Mouse (Mus musculus): ENCODE data around the gene Spag17. TPM values are rescaled to one million over a fixed set of nuclear protein-coding genes. Genes with fewer than 3 reads are reported as not detected.

Gene Spag17
- total RNA-seq, 2 experiments from 2014 or later, result 0.63 to 0.64 TPM

- no peak for DNase-seq (ENCODE audit: low spot score in 2 of 2)
These were observed 79.1 kb downstream of the Spag17 start for GRCm38 (mm10) chr3:99964345-99964744.

- DNase-seq (ENCODE audit: low spot score in 2 of 2), result no peak
These were observed 80.7 kb downstream of the Spag17 start for GRCm38 (mm10) chr3:99965863-99966262.

- no peak for DNase-seq (ENCODE audit: low spot score in 2 of 2)
These were observed 81.1 kb downstream of the Spag17 start for GRCm38 (mm10) chr3:99966285-99966684.

- no peak for DNase-seq (ENCODE audit: low spot score in 2 of 2)
These were observed 85.6 kb downstream of the Spag17 start for GRCm38 (mm10) chr3:99970766-99971165.

GRCm38 (mm10) chr3:99981046-99981445, 95.8 kb downstream of the Spag17 start:
- no peak for DNase-seq (ENCODE audit: low spot score in 2 of 2)

GRCm38 (mm10) chr3:100004676-100005075, 119.5 kb downstream of the Spag17 start:
- DNase-seq (ENCODE audit: low spot score in 2 of 2), result no peak

GRCm38 (mm10) chr3:100009807-100010206, 124.6 kb downstream of the Spag17 start:
- DNase-seq (ENCODE audit: low spot score in 2 of 2), result no peak

GRCm38 (mm10) chr3:100014110-100014509, 128.9 kb downstream of the Spag17 start:
- DNase-seq (ENCODE audit: low spot score in 2 of 2), result no peak

- DNase-seq (ENCODE audit: low spot score in 2 of 2), result no peak
These were observed 146.1 kb downstream of the Spag17 start for GRCm38 (mm10) chr3:100031291-100031690.

GRCm38 (mm10) chr3:100032969-100033368, 147.8 kb downstream of the Spag17 start:
- DNase-seq (ENCODE audit: low spot score in 2 of 2), result no peak

GRCm38 (mm10) chr3:100034366-100034956, 149.3 kb downstream of the Spag17 start:
- DNase-seq (ENCODE audit: low spot score in 2 of 2), result no peak

GRCm38 (mm10) chr3:100035097-100035496, 149.9 kb downstream of the Spag17 start:
- DNase-seq (ENCODE audit: low spot score in 2 of 2), result no peak

GRCm38 (mm10) chr3:100036846-100037245, 151.6 kb downstream of the Spag17 start:
- no peak for DNase-seq (ENCODE audit: low spot score in 2 of 2)

- no peak for DNase-seq (ENCODE audit: low spot score in 2 of 2)
These were observed 189.2 kb downstream of the Spag17 start for GRCm38 (mm10) chr3:100074406-100074805.

GRCm38 (mm10) chr3:100102386-100103092, 217.3 kb downstream of the Spag17 start:
- peak; percentile 25 to 66 for DNase-seq (ENCODE audit: low spot score in 2 of 2)

GRCm38 (mm10) chr3:100106736-100107135, 221.5 kb downstream of the Spag17 start:
- no peak for DNase-seq (ENCODE audit: low spot score in 2 of 2)

- DNase-seq (ENCODE audit: low spot score in 2 of 2), result no peak
These were observed 233.5 kb downstream of the Spag17 start for GRCm38 (mm10) chr3:100118681-100119080.

- DNase-seq (ENCODE audit: low spot score in 2 of 2), result no peak
These were observed 236.8 kb downstream of the Spag17 start for GRCm38 (mm10) chr3:100121961-100122360.

GRCm38 (mm10) chr3:100122445-100122844, 237.2 kb downstream of the Spag17 start:
- DNase-seq (ENCODE audit: low spot score in 2 of 2), result no peak

- no peak for DNase-seq (ENCODE audit: low spot score in 2 of 2)
These were observed 275.7 kb downstream of the Spag17 start for GRCm38 (mm10) chr3:100160682-100161445.

GRCm38 (mm10) chr3:100161665-100162314, 276.6 kb downstream of the Spag17 start:
- no peak for DNase-seq (ENCODE audit: low spot score in 2 of 2)
